Mouse (Mus musculus) spleen, embryonic (tissue): ENCODE measurements at regions not wholly inside any gene's neighbourhood (a gene's known extent, or its start where the extent isn't known, plus 50 kb on each side); places are given as distances from the start of the nearest gene placed in this dataset.

ENCODE experiments used
- CTCF ChIA-PET: fragments of 350-600 bp; sonication (Branson Sonifier 250); formaldehyde crosslinking; loops from one replicate; lab custom pipeline; 2022; lab: Charles Lee

DNA sequence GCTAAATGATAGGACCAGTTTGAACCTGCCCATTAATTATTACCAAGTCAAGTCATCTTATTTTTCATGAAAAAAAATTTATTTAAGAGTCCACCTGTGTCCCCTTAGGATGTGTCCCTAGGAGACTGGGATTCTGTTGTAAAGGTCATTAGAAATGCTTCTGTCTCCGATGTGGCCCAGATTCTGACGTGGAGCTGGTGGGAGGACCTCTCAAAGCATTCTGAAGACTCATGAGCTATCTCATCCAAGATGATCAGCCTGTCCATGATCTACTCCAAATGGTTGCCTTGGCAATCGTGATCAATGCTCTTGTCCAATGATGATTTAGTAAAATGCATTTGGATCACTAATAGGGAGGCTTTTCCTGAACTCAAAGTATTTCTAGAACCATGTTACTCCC is 163.4 kb upstream of the Gm5148 start:
- CTCF ChIA-PET = no interaction called here

DNA sequence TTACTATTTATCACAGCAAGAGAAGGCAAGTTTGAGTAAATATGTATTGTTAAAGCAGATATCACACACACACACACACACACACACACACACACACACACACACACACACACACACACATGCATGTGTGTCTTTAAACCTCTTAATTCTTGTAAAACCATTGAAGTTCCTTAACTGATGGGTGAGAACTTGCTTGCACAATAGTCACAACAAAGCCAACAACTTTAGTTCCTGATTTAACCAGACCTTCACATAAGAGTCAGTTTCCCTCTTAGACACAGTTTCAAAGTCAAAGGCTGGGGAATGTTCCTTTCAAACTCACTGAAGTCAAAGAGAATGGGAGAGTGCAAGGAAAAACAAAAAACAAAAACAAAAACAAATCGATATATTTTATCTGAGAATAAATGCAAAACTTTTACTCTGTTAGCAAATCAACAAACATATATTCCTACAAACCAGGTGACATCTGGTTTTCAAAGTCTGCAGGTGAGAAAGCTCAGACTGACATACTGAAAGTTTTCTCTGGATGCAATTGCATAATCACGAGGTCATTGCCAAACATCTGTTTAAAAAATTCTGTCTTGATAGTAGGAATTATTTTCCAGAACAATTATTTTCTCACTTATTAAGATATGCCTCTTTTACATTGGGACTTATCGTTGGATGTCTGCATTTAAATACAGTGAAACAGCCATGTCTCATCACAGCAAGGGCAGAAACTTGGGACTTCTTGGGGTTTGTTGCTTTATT is 162.6 kb upstream of the Gm5148 start:
- CTCF ChIA-PET = no interaction called here

DNA sequence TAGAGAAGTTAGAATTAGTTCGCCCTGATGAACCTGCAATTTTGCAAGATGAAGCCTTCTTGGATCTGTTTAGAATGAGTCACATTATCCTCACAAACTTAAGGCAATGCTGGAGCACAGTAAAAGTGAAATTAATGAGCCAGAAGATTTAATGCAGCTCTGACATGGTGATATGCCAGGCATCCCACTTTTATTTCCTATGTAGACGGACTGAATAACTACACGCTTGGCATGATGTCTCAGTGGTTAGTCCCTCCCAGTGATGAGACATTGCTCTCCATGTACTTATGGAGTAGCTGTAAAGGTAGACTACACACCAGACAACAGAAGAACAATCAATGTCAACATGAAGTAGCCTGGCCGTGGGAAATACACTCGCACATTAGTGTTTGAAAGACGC is 161.5 kb upstream of the Gm5148 start:
- CTCF ChIA-PET = no interaction called here

DNA sequence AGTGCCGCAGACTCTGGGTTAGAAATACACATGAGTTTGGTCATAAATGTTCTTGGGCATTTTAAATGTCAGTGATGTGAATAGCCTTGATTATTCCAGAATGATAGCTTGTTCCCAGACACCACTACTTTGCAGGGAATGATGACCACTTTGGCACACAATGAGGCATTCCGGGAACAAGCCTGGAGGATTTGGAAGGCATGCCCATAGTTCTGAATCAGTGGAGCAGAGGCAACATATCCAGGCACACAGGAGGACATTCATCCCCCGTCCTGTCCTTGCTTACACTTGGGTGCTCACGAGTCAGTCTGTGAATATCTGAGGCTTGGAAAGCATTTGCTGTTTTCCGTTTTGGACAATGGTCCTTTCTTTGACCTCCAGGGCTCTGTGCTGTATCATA is 158.1 kb upstream of the Gm5148 start:
- CTCF ChIA-PET = no interaction called here

DNA sequence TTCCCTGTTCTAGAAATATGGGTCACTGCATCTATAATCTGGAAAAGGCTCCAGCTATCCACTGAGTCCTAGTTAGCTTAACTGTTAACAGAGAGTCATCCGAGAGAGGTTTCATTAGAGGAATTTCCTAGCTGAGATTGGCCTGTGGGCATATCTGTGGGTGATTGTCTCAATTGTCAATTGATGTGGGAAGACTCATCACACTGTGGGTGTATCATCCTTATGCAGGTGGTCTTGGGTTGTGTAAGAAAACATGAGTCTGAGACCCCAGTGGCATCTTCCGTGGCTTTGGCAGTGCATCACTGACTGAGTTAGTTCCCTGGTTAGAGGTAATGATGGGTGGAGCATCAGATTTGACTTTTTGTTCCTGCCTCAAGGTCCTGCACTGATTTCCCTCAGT is 156.7 kb upstream of the Gm5148 start:
- CTCF ChIA-PET = no interaction called here

DNA sequence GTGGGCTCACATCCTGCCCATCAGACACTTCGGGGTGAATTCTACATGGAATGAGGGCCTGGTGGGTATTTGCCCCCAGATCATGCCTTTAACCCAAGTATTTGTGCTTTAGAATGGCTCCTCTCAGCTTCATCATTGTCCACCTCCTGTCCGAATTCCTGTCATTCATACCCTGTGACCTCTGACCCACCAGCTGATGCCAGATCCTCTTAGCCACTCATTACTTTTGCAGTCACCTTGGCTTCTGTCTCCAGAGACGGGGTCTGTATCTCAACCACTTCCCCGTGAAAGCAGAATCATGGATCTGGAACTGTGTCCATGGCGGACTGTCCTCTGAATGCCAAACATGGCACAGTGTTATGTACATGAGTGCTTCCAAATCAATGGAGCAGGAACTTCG is 154.8 kb upstream of the Gm5148 start:
- CTCF ChIA-PET = no interaction called here

DNA sequence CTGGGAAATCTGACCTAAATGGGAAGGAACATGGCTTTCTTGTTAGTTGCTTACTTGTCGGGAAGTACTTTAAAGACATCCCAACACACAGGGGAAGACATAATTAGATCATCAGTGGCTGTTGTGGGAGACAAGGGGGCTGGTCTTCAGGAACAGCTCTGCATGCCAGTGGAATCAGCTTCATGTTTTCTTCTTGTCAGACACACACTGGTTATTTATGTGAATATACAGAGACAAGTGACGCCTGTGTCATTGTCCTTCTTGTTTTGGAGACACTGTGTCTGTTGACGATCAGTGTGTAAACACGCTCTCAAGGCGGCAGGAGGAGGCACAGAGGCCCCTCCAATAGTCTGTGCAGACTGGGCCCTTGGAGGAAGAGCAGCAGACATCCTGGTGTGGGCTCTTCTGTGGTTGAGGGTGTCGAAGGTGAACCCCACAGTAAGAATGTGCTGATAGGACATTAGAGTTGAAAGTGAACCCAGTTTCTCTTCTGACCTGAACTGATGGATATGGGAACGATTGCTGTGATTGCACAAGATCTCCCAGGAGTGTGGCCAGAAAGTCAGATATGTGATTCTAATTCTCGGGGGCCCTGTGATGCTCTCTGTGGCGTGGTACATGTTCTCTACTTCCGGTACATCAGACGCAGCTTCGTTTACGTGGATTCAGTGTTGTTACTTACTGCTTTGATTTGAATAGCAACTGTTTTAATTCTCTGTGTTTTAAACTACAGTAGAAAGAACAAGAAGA is 151.9 kb upstream of the Gm5148 start:
- CTCF ChIA-PET = no interaction called here

DNA sequence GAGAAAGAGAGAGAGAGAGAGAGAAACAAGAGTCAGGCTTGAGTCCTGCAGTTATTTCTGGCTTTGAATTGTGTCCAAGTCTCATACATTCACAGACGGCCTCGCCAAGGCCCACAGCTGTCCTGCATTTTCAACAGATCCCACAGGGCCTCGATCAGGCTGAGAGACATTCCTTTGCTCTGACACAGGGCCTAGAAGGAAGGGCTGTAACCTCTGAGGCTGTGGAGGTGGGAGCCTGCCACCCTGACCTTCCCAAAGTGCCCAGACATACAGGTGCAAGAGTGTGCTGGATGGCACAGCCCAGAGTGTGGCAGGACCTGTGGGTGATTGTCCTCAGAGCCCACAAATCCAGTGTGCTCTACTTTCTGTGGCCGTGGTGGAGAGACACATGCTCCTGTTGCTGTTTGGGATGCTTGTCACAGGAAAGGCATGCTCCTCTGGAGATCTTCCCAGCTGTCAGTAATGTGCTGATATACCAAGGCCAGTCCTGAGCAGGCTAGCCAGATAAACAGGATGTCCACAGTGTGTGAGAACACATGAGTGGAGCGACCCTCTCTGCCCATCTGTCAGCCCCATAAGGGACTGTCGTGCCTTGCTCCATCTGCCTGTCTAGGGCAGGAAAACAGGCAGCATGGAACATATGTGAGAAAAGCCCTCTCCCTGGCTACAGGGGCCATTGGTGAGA is 151.2 kb upstream of the Gm5148 start:
- CTCF ChIA-PET = no interaction called here

DNA sequence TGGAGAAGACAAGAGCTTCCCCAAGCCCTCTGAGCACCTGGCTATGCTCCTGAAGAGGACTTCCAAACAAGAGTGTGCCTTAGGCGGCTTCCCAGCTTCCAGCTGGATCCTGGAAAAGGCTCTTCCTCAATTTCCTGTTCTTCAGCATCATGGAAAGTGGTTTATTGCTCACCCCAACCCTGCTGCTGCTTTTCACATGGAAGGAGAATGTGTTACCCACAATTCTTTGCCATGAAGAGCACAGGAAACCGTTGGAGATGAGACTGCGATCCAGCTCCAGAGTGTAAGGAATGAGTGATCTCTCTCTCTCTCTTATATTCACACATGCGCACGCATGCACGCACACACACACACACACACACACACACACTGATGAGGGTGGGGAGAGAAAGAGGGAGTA is 150.6 kb upstream of the Gm5148 start:
- CTCF ChIA-PET = no interaction called here

DNA sequence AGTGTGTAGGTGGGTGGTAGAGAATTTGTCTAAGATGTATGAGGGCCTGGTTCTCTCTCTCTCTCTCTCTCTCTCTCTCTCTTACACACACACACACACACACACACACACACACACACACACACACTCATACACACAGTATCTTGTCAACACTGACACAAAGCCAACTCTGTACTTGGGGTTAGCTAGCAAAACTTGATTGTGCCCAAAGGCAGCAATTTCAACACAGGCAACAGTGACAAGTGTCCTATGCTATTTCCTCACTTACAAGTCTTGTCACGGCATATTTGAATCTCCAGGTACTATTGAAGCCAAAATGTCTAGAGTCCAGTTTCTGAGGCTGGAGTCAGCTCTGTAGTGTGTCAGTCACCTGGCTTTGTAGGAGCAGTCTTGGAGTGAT is 150.1 kb upstream of the Gm5148 start:
- CTCF ChIA-PET = no interaction called here

DNA sequence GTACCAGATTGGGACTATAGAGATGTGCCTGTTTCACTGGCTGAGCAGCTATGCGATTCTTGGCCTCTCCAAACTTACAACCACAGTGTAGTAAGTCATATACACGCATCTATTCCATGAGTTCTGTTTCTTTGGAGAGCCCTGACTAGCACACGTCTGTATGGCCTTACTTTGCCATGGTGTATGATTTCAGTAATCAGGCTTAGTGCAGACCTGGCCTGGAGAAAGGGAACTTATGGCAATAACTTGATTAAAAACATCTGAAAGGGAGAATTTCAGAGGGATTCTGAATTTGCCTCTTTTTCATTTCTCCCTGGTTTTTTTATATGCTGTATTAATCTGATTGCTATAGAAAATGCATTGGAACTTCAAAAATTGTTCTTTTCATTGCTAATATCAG is 148.0 kb upstream of the Gm5148 start:
- CTCF ChIA-PET = no interaction called here

DNA sequence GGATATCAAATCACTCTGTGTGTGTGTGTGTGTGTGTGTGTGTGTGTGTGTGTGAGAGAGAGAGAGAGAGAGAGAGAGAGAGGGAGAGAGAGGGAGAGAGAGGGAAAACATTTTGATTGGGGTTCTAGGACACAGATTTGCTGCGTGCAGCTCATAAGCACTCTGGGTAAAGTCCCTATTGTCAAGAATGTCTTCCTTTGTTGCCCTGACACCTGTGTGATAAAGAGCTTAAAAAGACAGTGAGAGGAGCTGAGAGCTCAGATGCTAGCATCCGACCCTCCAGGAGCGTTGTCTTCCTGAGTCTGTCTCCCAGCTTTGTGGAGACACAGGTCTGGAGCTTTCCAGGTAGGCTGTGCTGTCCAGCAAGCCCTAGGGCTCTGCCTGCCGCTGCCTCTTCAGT is 146.8 kb upstream of the Gm5148 start:
- CTCF ChIA-PET = interaction anchor here (0.6 kb wide), 3 partner anchors 113 to 978 kb away, joined by 3 to 7 read pairs (median 3); no protein-coding TSS in a partner anchor

DNA sequence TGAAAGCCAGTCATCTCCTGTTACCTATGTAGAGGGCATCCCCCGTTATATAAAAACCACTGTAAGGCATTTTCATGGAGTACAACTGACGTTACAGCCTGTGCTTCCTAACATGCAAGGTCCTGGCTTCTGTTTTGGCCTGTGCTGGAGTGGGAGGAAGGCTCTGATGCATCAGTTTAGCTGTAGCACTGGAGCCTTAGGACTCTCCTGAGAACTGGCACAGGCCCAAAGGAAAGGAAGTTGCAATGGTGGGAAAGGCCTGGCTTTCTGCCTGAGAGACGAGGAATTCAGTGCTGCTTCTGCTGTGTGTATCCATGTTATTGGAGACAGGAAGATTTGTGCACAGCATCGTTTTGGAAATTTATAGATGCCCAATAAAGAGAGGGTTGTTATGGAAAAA is 144.2 kb upstream of the Gm5148 start:
- CTCF ChIA-PET = no interaction called here

DNA sequence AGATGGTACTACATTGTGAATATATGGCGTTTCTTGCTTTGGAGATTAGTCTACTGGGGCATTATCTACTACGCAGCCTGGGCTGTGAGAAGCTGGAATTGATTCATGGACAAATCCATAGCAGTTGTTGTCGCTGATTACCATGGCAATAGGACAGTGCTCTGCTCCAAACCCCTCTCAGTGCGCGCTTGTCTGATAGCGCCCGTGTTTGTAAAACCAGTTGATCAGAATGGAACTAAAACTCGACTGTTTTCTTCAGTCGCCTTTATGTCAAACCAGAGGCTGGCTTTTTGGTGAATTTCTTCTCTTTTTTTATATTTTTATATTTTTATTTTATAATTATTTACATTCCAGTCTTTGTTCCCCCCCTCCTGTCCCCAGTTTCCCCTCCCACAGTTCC is 138.5 kb upstream of the Gm5148 start:
- CTCF ChIA-PET = no interaction called here

DNA sequence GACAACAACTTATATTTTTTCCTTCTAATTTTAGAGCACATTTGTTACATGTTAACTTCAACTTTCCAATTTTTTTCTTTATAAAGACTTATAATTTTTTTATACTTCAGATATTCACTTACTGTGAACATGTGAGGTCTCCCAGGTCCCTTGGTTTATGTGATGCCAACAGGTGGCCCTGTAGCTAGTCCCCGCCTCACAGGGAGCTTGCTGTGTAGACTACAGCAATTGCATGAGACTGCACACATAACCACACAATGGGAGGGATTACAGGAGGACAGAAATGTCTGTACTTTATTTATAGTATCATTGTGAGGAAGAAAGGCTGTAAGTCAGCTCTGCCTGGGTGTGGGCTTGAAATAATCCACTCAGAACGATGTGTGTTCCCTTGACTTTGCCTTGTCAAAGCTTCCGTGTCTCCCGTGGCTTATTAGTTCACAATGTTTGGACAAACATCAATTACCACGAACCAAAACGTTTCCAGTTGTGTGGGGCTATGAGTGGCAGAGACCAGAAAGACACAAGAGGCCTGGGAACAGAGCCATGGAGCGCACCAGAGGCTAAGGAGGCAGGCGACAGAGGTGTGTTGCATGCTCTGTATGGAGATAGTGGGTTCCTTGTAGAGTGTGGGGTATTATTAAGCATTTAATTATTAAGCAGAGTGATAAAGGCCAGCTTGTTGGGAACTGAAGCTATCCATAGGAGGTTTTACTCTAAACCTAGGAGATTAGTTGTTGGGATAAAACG is 136.6 kb upstream of the Gm5148 start:
- CTCF ChIA-PET = no interaction called here

DNA sequence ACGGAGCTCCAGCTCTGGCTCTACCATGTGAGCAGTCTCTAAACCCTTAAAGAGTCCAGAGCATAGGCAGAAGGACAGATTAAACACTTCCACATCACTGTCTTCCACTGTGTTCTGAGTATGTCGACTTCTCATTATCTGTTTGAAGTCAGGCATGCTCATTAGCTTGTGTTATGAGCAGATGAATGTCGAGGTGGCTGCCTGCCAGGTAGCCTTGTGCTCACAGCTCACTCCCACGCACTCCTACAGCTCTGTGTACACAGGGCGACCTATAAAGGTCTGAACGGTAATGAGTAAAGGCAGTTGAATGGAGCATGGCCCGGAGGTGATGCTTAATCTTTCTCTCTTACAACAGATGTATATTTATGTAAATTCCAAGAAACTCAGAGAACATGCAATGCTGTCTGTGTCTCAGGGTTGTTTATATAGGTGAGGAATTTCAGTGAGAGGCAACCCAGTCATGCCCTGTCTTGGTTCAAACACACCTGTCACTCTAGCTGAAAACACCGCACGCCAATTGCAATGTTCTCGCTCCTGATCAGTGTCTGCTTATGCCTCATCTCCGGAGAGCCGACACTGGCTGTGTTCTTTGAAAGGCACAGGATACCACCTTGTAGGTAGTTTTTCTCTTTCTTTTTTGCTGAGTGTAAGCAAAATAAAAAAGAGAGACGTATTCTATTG is 135.9 kb upstream of the Gm5148 start:
- CTCF ChIA-PET = no interaction called here

DNA sequence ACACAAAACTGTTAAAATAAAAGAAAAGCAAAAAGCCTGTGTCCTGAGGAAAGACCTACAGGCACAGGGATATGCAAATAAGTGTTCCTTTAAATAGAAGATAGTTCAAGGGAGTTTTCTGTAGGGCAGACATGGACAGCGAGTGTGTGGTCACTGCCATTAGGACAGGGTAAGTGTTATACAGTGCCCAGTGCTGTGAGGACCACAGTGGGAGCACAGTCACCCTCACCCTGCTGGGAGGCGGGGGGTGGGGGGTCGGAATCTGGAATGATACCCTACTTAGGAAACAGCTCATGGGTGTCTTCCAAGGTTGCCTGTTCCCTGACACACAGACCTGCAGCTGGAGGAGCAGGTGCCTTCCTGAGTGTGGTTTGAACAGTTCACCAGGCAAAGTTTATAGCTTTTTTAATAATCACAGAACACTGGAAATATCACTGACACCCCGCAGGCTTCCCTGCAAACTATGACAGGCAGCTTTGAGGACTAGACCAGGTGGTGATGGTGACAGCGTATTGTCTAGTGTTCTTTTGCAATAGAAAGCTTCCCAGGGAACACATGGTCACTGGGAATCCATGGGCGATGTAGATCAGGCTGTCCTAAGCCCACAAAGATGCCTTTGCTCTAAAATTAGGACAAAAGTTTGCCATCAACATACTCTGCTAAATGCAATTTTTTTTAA is 134.5 kb upstream of the Gm5148 start:
- CTCF ChIA-PET = no interaction called here

DNA sequence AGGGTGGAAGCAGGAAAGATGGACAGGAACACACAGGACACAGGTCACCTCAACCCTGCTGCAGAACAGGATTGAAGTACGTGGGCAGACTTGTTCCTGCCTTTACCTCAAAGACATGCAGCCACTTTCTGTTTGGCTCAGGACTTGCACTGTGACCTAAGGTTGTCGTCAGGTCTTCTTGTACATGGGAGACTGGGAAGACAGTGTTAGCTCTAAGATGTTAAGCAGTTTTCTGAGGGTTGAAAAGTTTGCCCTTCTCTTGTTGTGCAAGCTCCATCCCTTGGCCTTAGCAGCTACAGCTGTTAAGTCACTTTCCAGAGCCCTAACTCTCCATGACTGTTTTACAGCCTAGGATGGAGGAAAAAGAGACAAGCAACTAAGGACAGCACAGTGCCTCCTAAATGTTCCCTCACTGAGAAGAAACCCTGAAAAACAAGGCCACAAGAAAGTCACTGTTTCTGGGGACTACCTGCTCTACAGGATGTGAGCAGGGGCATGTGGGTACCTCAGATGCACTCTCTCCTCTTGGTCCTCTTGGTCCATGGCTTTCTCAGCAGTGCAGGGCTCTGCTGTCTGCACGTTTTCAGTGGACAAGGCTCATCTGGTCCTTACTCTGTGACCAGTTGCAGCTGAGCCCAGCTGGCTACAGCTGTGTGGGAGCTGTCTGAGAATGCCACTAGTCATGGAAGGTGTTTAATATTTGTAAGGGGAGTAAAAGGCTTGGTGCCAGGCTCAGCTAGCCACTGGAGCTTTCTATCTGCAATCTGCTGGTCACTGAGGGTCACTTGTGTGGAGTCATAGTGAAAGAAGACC is 122.1 kb upstream of the Gm5148 start:
- CTCF ChIA-PET = interaction anchor here (0.7 kb wide), 1 partner anchor 10 kb away, joined by 4 read pairs; no protein-coding TSS in a partner anchor

DNA sequence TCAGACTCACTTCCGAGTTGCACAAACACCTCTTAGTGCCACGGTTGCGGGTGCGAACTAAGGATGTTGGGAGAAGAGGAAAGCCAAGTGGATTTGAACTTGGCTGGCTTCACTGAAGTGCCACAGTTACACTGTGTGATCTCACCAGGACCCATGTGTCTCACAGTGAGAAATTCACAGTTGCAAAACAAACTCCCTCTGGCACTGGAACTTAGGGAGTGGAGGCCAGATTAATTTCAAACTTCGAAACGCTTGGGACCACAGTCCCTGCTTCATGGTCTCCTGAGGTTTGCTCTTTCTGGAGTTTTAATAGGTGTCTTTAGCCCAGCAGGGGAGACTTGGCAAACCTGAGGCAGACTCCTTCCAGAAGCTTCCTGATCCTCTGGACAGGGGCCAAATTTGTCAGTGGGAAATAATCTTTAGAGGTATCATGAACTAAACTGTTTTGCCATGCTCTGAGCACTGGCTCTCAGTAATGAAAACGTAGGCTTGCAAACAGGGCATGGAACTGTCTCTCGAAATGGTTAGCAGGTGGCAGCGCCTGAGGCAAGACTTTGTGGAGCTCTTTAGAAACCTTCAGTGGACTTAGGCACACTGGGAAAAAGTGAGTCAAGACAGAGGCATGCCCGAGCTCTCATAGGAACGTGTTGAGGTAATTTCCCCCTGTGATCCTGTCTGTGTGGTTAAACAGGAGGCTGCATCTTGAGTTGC is 121.2 kb upstream of the Gm5148 start:
- CTCF ChIA-PET = no interaction called here
